Mouse (Mus musculus) neural tube, embryonic 15.5 days (tissue): ENCODE results near the gene Usp10. TPM values are rescaled to one million over a fixed set of nuclear protein-coding genes. Genes with fewer than 3 reads are reported as not detected.

Experiments
- ATAC-seq: fragments of 200-750 bp; cut with Nextera tagmentation; 2 replicates; pipeline ENCODE4 v1.8.0; 2017; ENCODE audit warnings: mild to moderate bottlenecking, moderate TSS enrichment, moderate library complexity; ENCODE audit not compliant: low FRiP score
- H3K27ac ChIP-seq: fragments of 300-500 bp; sonication (generic); replicated peaks from 2 replicates; pipeline ENCODE4 v1.5.1; 2015; ENCODE audit warnings: mild to moderate bottlenecking, inconsistent platforms
- H3K27me3 ChIP-seq: fragments of 300-500 bp; sonication (generic); replicated peaks from 2 replicates; pipeline ENCODE4 v1.6.1; 2015; ENCODE audit warnings: inconsistent platforms
- H3K36me3 ChIP-seq: fragments of 300-500 bp; sonication (generic); 2 replicates; pipeline ENCODE4 v1.6.1; 2015; ENCODE audit warnings: inconsistent platforms
- H3K4me1 ChIP-seq: fragments of 300-500 bp; sonication (generic); 2 replicates; pipeline ENCODE4 v1.6.1; 2015; ENCODE audit warnings: inconsistent platforms
- H3K4me2 ChIP-seq: fragments of 300-500 bp; sonication (generic); 2 replicates; pipeline ENCODE4 v1.6.1; 2015; ENCODE audit warnings: inconsistent platforms, mild to moderate bottlenecking, moderate library complexity
- H3K4me3 ChIP-seq: fragments of 300-500 bp; sonication (generic); replicated peaks from 2 replicates; pipeline ENCODE4 v1.5.1; 2015; ENCODE audit warnings: mild to moderate bottlenecking, inconsistent platforms
- H3K9ac ChIP-seq: fragments of 300-500 bp; sonication (generic); replicated peaks from 2 replicates; pipeline ENCODE4 v1.6.1; 2015; ENCODE audit warnings: mild to moderate bottlenecking, inconsistent platforms
- H3K9me3 ChIP-seq: fragments of 300-500 bp; sonication (generic); replicated peaks from 2 replicates; pipeline ENCODE4 v1.6.1; 2016; ENCODE audit warnings: inconsistent platforms
- WGBS: fragments of 180-500 bp; shearing (Covaris S2); methylation state at CpG from one replicate; pipeline ENCODE4 v1.1.7; 2015; ENCODE audit warnings: mixed read lengths; 5-methylcytosine and 5-hydroxymethylcytosine counted together
- polyA plus RNA-seq: library from polyadenylated mRNA; unstranded; fragments of >200 nt; fragmentation: Nextera tagmentation; extraction: Ambion mirVana; gene quantifications from 2 replicates; pipeline ENCODE4 v1.2.1, GENCODE M21; 2015

Gene Usp10
- polyA plus RNA-seq, 1 experiment from 2014 or later = 121 TPM

DNA sequence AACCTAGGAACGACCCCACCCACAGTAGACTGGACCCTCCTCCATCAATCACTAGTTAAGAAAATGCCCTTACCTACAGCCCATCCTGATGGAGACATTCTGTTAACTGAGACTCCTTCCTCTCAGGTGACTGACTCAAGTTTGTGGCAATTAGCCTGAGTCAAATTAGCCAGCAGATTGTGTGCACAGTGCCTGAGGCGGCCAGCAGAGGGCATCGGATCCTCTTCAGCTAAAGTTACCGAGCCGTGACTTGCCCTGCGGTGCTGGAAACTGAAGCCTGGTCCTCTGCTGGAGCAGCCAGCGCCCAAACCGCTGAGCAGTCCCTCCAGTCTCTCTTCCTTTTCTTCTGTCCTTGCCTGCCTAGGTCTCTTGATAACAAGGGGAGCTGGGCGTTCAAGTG, 57.3 kb downstream of the Usp10 start:
- Histone ChIP-seq H3K27ac (no peak overlapping the region), H3K9ac (no peak overlapping the region), H3K36me3 (no peaks in the 10 kb centered on the region), H3K4me2 (no peak overlapping the region), H3K27me3 (no peaks in the 10 kb centered on the region), H3K4me3 (no peak overlapping the region), H3K9me3 (no peaks in the 10 kb centered on the region), H3K4me1 (no peaks in the 10 kb centered on the region)
- ATAC-seq = no peak
- WGBS = 91% methylated on average over 9 of the region's 9 CpGs

- no peak for ATAC-seq
- Histone ChIP-seq H3K4me2 (no peak overlapping the region), H3K9me3 (no peaks in the 10 kb centered on the region), H3K4me1 (no peaks in the 10 kb centered on the region), H3K27me3 (no peaks in the 10 kb centered on the region), H3K36me3 (no peaks in the 10 kb centered on the region), H3K4me3 (no peak overlapping the region), H3K27ac (no peak overlapping the region), H3K9ac (no peak overlapping the region)
- WGBS = 76% methylated on average over 9 of the region's 9 CpGs
These were observed 60.0 kb downstream of the Usp10 start for GRCm38 (mm10) chr8:119970169-119970568.

DNA sequence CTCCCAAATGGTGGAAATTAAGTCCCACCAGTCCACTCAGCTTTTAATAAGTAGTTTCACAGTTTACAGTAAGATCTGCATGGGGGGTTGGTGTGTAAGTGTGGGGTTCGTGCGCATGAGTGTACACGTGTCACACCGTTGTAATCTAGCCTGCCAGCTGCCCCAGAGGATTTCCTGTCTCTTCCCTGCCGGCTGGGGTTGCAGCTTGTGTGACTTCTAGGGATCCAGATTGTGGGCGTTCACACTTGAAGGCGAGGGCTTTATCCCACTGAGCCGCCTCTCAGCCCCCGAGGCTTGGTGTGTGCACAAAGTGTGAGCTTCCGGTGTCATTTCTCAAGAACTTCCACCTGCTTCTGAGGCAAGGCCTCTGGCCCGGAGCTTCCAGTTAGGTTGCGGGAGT, 62.4 kb downstream of the Usp10 start:
- Histone ChIP-seq H3K27ac (no peak overlapping the region), H3K9me3 (no peaks in the 10 kb centered on the region), H3K4me3 (no peak overlapping the region), H3K9ac (no peak overlapping the region), H3K27me3 (no peaks in the 10 kb centered on the region), H3K4me1 (no peaks in the 10 kb centered on the region), H3K4me2 (no peak overlapping the region), H3K36me3 (no peaks in the 10 kb centered on the region)
- 69% methylated on average over 12 of the region's 12 CpGs for WGBS
- no peak for ATAC-seq

- Histone ChIP-seq H3K4me1 (no peaks in the 10 kb centered on the region), H3K27ac (no peak overlapping the region), H3K4me2 (no peak overlapping the region), H3K36me3 (no peaks in the 10 kb centered on the region), H3K9ac (no peak overlapping the region), H3K4me3 (no peak overlapping the region), H3K27me3 (no peaks in the 10 kb centered on the region), H3K9me3 (no peaks in the 10 kb centered on the region)
- WGBS = 61% methylated on average over 11 of the region's 11 CpGs
- ATAC-seq = no peak
These were observed 68.7 kb downstream of the Usp10 start for GRCm38 (mm10) chr8:119978770-119979381.

DNA sequence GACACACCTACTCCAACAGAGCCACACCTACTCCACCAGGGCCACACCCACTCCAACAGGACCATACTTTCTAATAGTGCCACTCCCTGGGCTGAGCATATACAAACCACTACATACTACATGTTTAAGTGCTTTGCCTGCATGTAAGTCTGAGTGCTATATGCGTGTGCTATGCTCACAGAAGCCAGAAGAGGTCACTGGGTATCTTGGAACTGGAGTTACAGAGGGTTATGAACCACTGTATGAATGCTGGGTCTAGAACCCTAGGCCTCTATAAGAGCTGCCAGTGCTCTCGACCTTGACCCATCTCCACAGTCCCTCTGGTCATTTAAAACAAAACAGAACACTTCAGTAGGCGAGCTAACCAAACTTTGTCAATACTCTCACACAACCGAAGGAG, 71.1 kb downstream of the Usp10 start:
- Histone ChIP-seq H3K4me3 (no peak overlapping the region), H3K27ac (no peak overlapping the region), H3K36me3 (no peaks in the 10 kb centered on the region), H3K9me3 (no peaks in the 10 kb centered on the region), H3K27me3 (no peaks in the 10 kb centered on the region), H3K4me2 (no peak overlapping the region), H3K9ac (no peak overlapping the region), H3K4me1 (no peaks in the 10 kb centered on the region)
- no peak for ATAC-seq
- 75% methylated on average over 4 of the region's 4 CpGs for WGBS

DNA sequence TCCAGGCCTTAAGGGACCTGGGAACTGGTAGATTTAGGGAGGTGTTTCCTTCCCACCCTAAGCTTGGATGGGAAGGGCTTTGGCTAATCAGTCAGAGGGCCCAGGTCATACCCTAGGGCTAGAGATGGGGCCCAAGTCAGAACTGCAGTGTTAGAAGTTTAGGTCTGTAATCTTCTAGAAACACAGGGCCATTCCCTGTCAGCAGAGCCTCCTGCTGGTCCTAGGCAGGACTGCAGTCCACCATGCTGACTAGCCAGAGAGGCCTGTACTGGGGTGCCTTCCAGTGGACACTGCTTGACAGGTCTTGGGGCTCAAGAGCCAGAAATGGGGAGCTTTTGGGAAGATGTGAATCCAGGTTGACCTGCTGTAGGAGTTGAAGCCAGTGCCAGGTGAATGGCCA, 73.9 kb downstream of the Usp10 start:
- ATAC-seq = no peak
- no peak overlapping the region for H3K9ac ChIP-seq
- no peak overlapping the region for H3K4me3 ChIP-seq
- H3K9me3 ChIP-seq = no peaks in the 10 kb centered on the region
- H3K27me3 ChIP-seq = no peaks in the 10 kb centered on the region
- H3K4me1 ChIP-seq = no peaks in the 10 kb centered on the region
- no peak overlapping the region for H3K27ac ChIP-seq
- no peak overlapping the region for H3K4me2 ChIP-seq
- no peaks in the 10 kb centered on the region for H3K36me3 ChIP-seq

- Histone ChIP-seq H3K27me3 (peaks cover 2% of the 10 kb centered on the region), H3K4me2 (no peak overlapping the region), H3K4me3 (no peak overlapping the region), H3K9ac (no peak overlapping the region), H3K9me3 (no peaks in the 10 kb centered on the region), H3K4me1 (no peaks in the 10 kb centered on the region), H3K27ac (no peak overlapping the region), H3K36me3 (no peaks in the 10 kb centered on the region)
- ATAC-seq = no peak
- WGBS = 64% methylated on average over 5 of the region's 5 CpGs
These were observed 76.0 kb downstream of the Usp10 start for GRCm38 (mm10) chr8:119986174-119986573.

DNA sequence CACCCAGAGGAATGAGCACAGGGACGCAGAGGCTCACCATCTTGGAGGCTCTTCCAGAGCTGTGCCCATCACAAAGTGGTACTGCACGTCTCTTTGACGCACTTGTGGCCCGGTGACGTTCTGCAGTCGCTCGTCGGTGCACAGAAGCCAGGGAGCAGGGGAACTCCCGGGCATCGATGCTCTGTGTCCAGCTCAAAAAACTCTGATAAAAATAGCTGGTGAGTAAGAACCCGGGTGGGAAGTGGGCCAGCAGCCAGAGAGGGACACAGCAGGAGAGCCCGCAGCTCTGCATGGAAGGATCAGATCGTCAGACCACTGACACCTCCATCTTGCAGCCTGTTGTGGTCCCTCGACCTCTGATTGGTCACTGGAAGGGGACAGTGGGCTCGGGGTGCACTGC, 77.9 kb downstream of the Usp10 start:
- no peak for ATAC-seq
- Histone ChIP-seq H3K9ac (no peak overlapping the region), H3K27ac (no peak overlapping the region), H3K4me3 (no peak overlapping the region), H3K4me2 (no peak overlapping the region), H3K27me3 (peaks cover 21% of the 10 kb centered on the region), H3K36me3 (no peaks in the 10 kb centered on the region), H3K4me1 (peaks cover 12% of the 10 kb centered on the region), H3K9me3 (no peaks in the 10 kb centered on the region)
- 70% methylated on average over 15 of the region's 15 CpGs for WGBS

- Histone ChIP-seq H3K4me3 (peak within 1 kb of the TSS; percentile 39), H3K36me3 (no peaks in the 10 kb centered on the region), H3K4me1 (peaks cover 12% of the 10 kb centered on the region), H3K9me3 (no peaks in the 10 kb centered on the region), H3K27me3 (peaks cover 32% of the 10 kb centered on the region), H3K27ac (no peak within 1 kb of the TSS), H3K9ac (no peak within 1 kb of the TSS), H3K4me2 (peak within 1 kb of the TSS; percentile 73)
- peak; percentile 91 for ATAC-seq
- WGBS = 0% methylated on average over 25 of the region's 25 CpGs
These were observed 82.1 kb downstream of the Usp10 start, which contains the start of gene Crispld2 for GRCm38 (mm10) chr8:119992249-119992648. Gene Crispld2 (plus strand): TSS chr8:119992438.

- no peaks in the 10 kb centered on the region for H3K9me3 ChIP-seq
- ATAC-seq = no peak
- peaks cover 12% of the 10 kb centered on the region for H3K4me1 ChIP-seq
- no peaks in the 10 kb centered on the region for H3K36me3 ChIP-seq
- no peak overlapping the region for H3K4me3 ChIP-seq
- H3K9ac ChIP-seq = no peak overlapping the region
- 81% methylated on average over 7 of the region's 7 CpGs for WGBS
- H3K4me2 ChIP-seq = no peak overlapping the region
- H3K27ac ChIP-seq = no peak overlapping the region
- peaks cover 32% of the 10 kb centered on the region for H3K27me3 ChIP-seq
These were observed 84.0 kb downstream of the Usp10 start for GRCm38 (mm10) chr8:119994114-119994513.

- Histone ChIP-seq H3K4me1 (peaks cover 12% of the 10 kb centered on the region), H3K27me3 (peaks cover 32% of the 10 kb centered on the region), H3K4me3 (no peak overlapping the region), H3K27ac (no peak overlapping the region), H3K9me3 (no peaks in the 10 kb centered on the region), H3K9ac (no peak overlapping the region), H3K36me3 (no peaks in the 10 kb centered on the region), H3K4me2 (no peak overlapping the region)
- no peak for ATAC-seq
- WGBS = 73% methylated on average over 6 of the region's 6 CpGs
These were observed 84.4 kb downstream of the Usp10 start for GRCm38 (mm10) chr8:119994556-119994955.

DNA sequence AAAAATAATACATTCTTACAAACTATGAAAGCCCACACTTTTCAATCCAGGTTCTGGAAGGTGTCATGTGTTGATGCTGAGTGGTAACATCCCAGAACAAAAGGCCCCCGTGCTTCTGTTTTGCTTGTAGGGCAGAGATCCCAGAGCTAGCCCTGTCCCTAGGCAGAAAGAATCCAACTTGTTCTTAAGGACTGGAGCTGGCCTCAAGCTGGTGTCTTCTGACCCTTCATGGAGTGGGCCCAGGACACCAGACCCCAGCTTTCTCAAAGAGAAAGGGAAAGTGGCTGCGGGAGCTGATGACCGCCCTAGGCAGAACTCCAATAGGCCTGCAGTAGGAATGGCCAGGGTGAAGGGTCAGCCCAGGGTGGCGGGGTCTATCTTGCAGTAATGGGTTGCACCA, 87.1 kb downstream of the Usp10 start:
- Histone ChIP-seq H3K9ac (no peak overlapping the region), H3K4me3 (no peak overlapping the region), H3K36me3 (no peaks in the 10 kb centered on the region), H3K27me3 (peaks cover 20% of the 10 kb centered on the region), H3K27ac (no peak overlapping the region), H3K9me3 (no peaks in the 10 kb centered on the region), H3K4me2 (no peak overlapping the region), H3K4me1 (peaks cover 7% of the 10 kb centered on the region)
- 85% methylated on average over 4 of the region's 4 CpGs for WGBS
- no peak for ATAC-seq

DNA sequence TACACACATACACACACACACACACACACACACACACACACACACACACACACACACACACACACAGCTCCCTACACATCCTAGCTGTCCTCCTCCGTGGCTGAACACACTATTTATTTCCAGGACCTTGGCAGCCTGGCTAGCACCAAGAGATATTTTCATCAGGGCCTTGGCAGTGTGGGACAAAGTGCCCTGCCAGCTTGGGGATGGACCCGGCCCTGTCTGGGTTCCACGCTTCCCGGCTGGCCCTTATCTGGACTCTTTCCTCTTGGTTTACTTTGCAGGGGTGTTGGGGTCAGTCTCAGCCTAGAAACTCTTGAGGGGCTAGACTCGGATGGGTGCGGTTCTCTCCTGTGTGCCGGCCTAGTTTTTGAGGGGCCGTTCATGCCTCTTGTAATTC, 90.3 kb downstream of the Usp10 start:
- no peak overlapping the region for H3K9ac ChIP-seq
- no peaks in the 10 kb centered on the region for H3K9me3 ChIP-seq
- H3K4me1 ChIP-seq = peaks cover 12% of the 10 kb centered on the region; the same call in 1 of the 2 replicates
- H3K27me3 ChIP-seq = no peaks in the 10 kb centered on the region
- no peak overlapping the region for H3K4me3 ChIP-seq
- H3K36me3 ChIP-seq = no peaks in the 10 kb centered on the region
- no peak overlapping the region for H3K27ac ChIP-seq
- 74% methylated on average over 8 of the region's 8 CpGs for WGBS
- ATAC-seq = no peak
- no peak overlapping the region for H3K4me2 ChIP-seq
